Mouse (Mus musculus) testis, postnatal 10 days (tissue): ENCODE measurements around the gene Gm49325.
"Not testable (repeated sequence)": the region's sequence is repeated elsewhere in the genome, so short reads cannot be mapped to it uniquely, and the experiment has no call there.

ENCODE experiments used
- DNase-seq: peaks from one replicate; pipeline ENCODE4 v3.0.0; 2021; ENCODE audit warnings: low spot score

Gm49325 gene

GRCm38 (mm10) chr10:77684181-77684580 is 78.2 kb downstream of the Gm49325 start:
- no peak for DNase-seq

DNA sequence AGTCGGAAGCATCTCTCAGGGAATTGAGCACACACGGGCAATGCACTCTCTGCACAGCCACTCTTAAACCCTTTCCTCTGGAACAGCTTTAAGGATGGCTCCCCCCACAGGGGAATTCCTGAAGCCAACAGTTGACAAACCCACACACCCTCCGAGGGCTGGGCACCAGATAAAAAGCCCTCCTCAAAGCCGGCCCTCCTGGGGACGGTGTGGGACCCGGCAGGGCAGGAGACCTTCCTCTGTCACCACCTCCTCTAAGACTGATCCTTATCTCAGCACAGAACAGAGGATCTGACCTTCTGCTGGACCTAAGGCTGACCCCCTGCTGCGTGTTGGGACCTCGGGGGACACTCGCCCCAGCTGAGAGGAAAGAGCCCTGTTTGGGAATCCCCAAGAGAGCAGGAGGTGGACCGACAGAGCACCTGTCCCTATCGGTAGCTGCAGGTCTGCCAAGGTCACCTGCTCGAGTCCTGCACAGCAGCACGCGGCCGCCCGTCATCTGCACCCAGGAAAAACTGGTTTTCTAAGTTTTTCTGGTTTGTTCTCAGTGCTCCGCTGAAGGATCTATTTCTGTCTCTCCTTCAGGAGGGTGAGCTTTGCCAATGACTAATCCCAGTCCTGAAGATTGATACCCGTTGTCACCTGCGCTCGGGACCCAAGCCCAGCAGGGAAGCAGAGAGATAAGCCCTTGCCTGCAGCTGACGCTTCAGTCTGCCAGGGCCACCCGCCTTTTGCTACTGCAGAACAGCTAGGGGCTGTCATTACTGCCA is 80.1 kb downstream of the Gm49325 start, which contains the start of gene Tspear:
Gene Tspear, plus strand, starts transcription at position 675 of the 770 bp plus-strand sequence.
- DNase-seq: no peak

GRCm38 (mm10) chr10:77687021-77687420 is 81.0 kb downstream of the Gm49325 start:
- no peak for DNase-seq

DNA sequence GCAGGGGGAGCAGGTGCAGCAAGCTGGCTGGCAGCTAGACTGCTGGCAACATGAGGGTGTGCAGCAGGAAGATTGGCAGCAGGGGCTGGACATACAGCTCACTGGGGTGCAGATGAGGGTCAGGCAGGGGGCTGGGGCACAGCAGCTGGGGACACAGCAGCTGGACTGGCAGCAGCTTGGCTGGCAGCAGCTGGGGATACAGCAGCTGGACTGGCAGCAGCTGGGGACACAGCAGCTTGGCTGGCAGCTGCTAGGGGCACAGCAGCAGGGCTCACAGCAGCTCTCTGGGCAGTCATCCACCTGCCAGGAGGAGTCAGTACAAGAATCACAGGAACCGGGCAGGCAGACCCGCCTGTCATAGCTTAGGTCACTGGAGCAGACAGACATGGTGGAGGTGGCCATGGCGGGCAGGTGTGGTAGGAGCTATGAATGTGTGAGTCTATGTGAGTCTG is 84.4 kb downstream of the Gm49325 start, which contains the start of gene Gm19402:
Gene Gm19402, minus strand, starts transcription at position 402 of the 452 bp plus-strand sequence.
- not testable (repeated sequence) for DNase-seq
